Mouse (Mus musculus): ENCODE measurements around the gene Zdhhc4. TPM values are rescaled to one million over a fixed set of nuclear protein-coding genes. Genes with fewer than 3 reads are reported as not detected.
A peak's percentile ranks its signal among the peaks of the same experiment; 100 is the strongest.

Gene Zdhhc4
- polyA plus RNA-seq, 1 experiment from 2014 or later, result 72.5 TPM

- no peaks in the 10 kb centered on the region for H3K36me3 ChIP-seq
- DNase-seq (ENCODE audit: low spot score), result peak; percentile 51
- peak overlapping the region; percentile 47 for H3K4me3 ChIP-seq
- peaks cover 15% of the 10 kb centered on the region for H3K4me1 ChIP-seq
- H3K9me3 ChIP-seq (replicated peaks), result no peaks in the 10 kb centered on the region
- H3K27me3 ChIP-seq (ENCODE audit: low read depth, poor library complexity, severe bottlenecking), result peaks cover 53% of the 10 kb centered on the region
- WGBS, result 3% methylated on average over 28 of the region's 28 CpGs
- peak overlapping the region; percentile 50 for H3K27ac ChIP-seq
These were observed 28.5 kb upstream of the Zdhhc4 start for GRCm38 (mm10) chr5:143357564-143357963.

GRCm38 (mm10) chr5:143356686-143357388 lies 27.8 kb upstream of the Zdhhc4 start, which contains the start of gene Grid2ip:
Gene Grid2ip, plus strand, starts transcription at chr5:143357338.
- H3K27me3 ChIP-seq (ENCODE audit: low read depth, poor library complexity, severe bottlenecking), result peaks cover 50% of the 10 kb centered on the region
- no peaks in the 10 kb centered on the region for H3K36me3 ChIP-seq
- WGBS, result 15% methylated on average over 17 of the region's 17 CpGs
- peak within 1 kb of the TSS; percentile 50 for H3K27ac ChIP-seq
- H3K9me3 ChIP-seq (replicated peaks), result no peaks in the 10 kb centered on the region
- peaks cover 15% of the 10 kb centered on the region for H3K4me1 ChIP-seq
- H3K4me3 ChIP-seq, result peak within 1 kb of the TSS; percentile 47
- DNase-seq (ENCODE audit: low spot score), result no peak

GRCm38 (mm10) chr5:143356017-143356416 lies 27.0 kb upstream of the Zdhhc4 start:
- Histone ChIP-seq H3K27ac (no peak overlapping the region), H3K36me3 (no peaks in the 10 kb centered on the region), H3K27me3 (ENCODE audit: low read depth, poor library complexity, severe bottlenecking) (peaks cover 50% of the 10 kb centered on the region), H3K4me3 (no peak overlapping the region), H3K9me3 (replicated peaks) (no peaks in the 10 kb centered on the region), H3K4me1 (peaks cover 15% of the 10 kb centered on the region)
- DNase-seq (ENCODE audit: low spot score), result no peak
- 39% methylated on average over 5 of the region's 5 CpGs for WGBS

GRCm38 (mm10) chr5:143346367-143346766 lies 17.3 kb upstream of the Zdhhc4 start:
- 84% methylated on average over 8 of the region's 8 CpGs for WGBS
- Histone ChIP-seq H3K27me3 (ENCODE audit: low read depth, poor library complexity, severe bottlenecking) (no peaks in the 10 kb centered on the region), H3K4me1 (no peaks in the 10 kb centered on the region), H3K27ac (no peak overlapping the region), H3K9me3 (replicated peaks) (no peaks in the 10 kb centered on the region), H3K36me3 (no peaks in the 10 kb centered on the region), H3K4me3 (no peak overlapping the region)
- no peak for DNase-seq (ENCODE audit: low spot score)

- Histone ChIP-seq H3K27me3 (ENCODE audit: low read depth, poor library complexity, severe bottlenecking) (no peaks in the 10 kb centered on the region), H3K4me3 (no peak overlapping the region), H3K4me1 (no peaks in the 10 kb centered on the region), H3K27ac (no peak overlapping the region), H3K9me3 (replicated peaks) (no peaks in the 10 kb centered on the region), H3K36me3 (no peaks in the 10 kb centered on the region)
- WGBS, result 54% methylated on average over 6 of the region's 6 CpGs
- DNase-seq (ENCODE audit: low spot score), result no peak
These were observed 10.5 kb upstream of the Zdhhc4 start for GRCm38 (mm10) chr5:143339603-143340002.

- Histone ChIP-seq H3K4me3 (no peak overlapping the region), H3K27me3 (ENCODE audit: low read depth, poor library complexity, severe bottlenecking) (no peaks in the 10 kb centered on the region), H3K4me1 (no peaks in the 10 kb centered on the region), H3K9me3 (replicated peaks) (no peaks in the 10 kb centered on the region), H3K36me3 (no peaks in the 10 kb centered on the region), H3K27ac (no peak overlapping the region)
- DNase-seq (ENCODE audit: low spot score), result no peak
- WGBS, result 69% methylated on average over 6 of the region's 6 CpGs
These were observed 7.5 kb upstream of the Zdhhc4 start for GRCm38 (mm10) chr5:143336559-143336958.

GRCm38 (mm10) chr5:143335089-143335460 lies 6.0 kb upstream of the Zdhhc4 start:
- Histone ChIP-seq H3K4me1 (peaks cover 3% of the 10 kb centered on the region), H3K27me3 (ENCODE audit: low read depth, poor library complexity, severe bottlenecking) (no peaks in the 10 kb centered on the region), H3K27ac (no peak overlapping the region), H3K36me3 (no peaks in the 10 kb centered on the region), H3K9me3 (replicated peaks) (no peaks in the 10 kb centered on the region), H3K4me3 (no peak overlapping the region)
- no peak for DNase-seq (ENCODE audit: low spot score)
- 81% methylated on average over 7 of the region's 7 CpGs for WGBS

- H3K27me3 ChIP-seq (ENCODE audit: low read depth, poor library complexity, severe bottlenecking), result no peaks in the 10 kb centered on the region
- WGBS, result 77% methylated on average over 14 of the region's 14 CpGs
- no peak for DNase-seq (ENCODE audit: low spot score)
- H3K27ac ChIP-seq, result no peak overlapping the region
- H3K9me3 ChIP-seq (replicated peaks), result no peaks in the 10 kb centered on the region
- H3K4me1 ChIP-seq, result peaks cover 8% of the 10 kb centered on the region
- H3K4me3 ChIP-seq, result no peak overlapping the region
- no peaks in the 10 kb centered on the region for H3K36me3 ChIP-seq
These were observed 5.5 kb upstream of the Zdhhc4 start for GRCm38 (mm10) chr5:143334418-143335088.

GRCm38 (mm10) chr5:143333872-143334271 lies 4.8 kb upstream of the Zdhhc4 start:
- Histone ChIP-seq H3K27ac (no peak overlapping the region), H3K9me3 (replicated peaks) (no peaks in the 10 kb centered on the region), H3K4me3 (no peak overlapping the region), H3K36me3 (no peaks in the 10 kb centered on the region), H3K27me3 (ENCODE audit: low read depth, poor library complexity, severe bottlenecking) (no peaks in the 10 kb centered on the region), H3K4me1 (peaks cover 9% of the 10 kb centered on the region)
- 26% methylated on average over 5 of the region's 5 CpGs for WGBS
- DNase-seq (ENCODE audit: low spot score), result peak; percentile 82

- H3K36me3 ChIP-seq, result peaks cover 80% of the 10 kb centered on the region
- no peak overlapping the region for H3K4me3 ChIP-seq
- 94% methylated on average over 8 of the region's 8 CpGs for WGBS
- H3K4me1 ChIP-seq, result peaks cover 24% of the 10 kb centered on the region
- H3K27ac ChIP-seq, result no peak overlapping the region
- H3K27me3 ChIP-seq (ENCODE audit: low read depth, poor library complexity, severe bottlenecking), result no peaks in the 10 kb centered on the region
- no peaks in the 10 kb centered on the region for H3K9me3 ChIP-seq (replicated peaks)
- DNase-seq (ENCODE audit: low spot score), result no peak
These were observed 11.8 kb downstream of the Zdhhc4 start for GRCm38 (mm10) chr5:143317288-143317610.

- Histone ChIP-seq H3K27ac (no peak overlapping the region), H3K4me3 (no peak overlapping the region), H3K27me3 (ENCODE audit: low read depth, poor library complexity, severe bottlenecking) (no peaks in the 10 kb centered on the region), H3K9me3 (replicated peaks) (no peaks in the 10 kb centered on the region), H3K4me1 (peaks cover 25% of the 10 kb centered on the region), H3K36me3 (peaks cover 80% of the 10 kb centered on the region)
- 92% methylated on average over 5 of the region's 5 CpGs for WGBS
- no peak for DNase-seq (ENCODE audit: low spot score)
These were observed 12.3 kb downstream of the Zdhhc4 start for GRCm38 (mm10) chr5:143316605-143317287.

- Histone ChIP-seq H3K4me1 (peaks cover 31% of the 10 kb centered on the region), H3K27me3 (ENCODE audit: low read depth, poor library complexity, severe bottlenecking) (no peaks in the 10 kb centered on the region), H3K36me3 (peaks cover 80% of the 10 kb centered on the region), H3K9me3 (replicated peaks) (no peaks in the 10 kb centered on the region), H3K4me3 (peak overlapping the region; percentile 88), H3K27ac (peak overlapping the region; percentile 99)
- no peak for DNase-seq (ENCODE audit: low spot score)
- WGBS, result 13% methylated on average over 8 of the region's 8 CpGs
These were observed 13.6 kb downstream of the Zdhhc4 start for GRCm38 (mm10) chr5:143315514-143315888.

All from limb, embryonic 10.5 days (tissue).